Mouse (Mus musculus): ENCODE measurements around the gene 3110040M04Rik.

DNA sequence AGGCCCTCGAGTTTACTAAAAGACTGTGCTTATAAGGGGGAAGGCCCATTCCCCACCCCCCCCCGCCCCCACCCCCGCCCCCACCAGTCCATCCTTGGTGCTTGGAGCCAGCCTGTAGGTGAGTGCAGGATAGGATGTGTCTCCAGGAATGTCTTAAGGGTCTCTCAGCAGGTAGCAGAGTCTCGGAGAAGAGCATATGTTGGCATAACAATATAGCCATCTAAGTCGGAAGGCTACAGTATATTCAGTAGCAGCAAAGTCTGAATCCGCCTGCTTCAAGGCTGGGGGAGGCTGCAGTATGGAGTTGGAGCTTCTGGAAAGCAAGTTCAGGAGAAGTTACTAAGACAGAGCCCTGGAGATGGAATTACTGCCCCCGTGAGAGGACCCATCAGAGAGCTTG lies 16.2 kb downstream of the 3110040M04Rik start:
- TF ChIP-seq POLR2A (IDR thresholded peaks at IDR 0.05; ENCODE audit: low read depth, low read length), result no peak
- no peak for TF ChIP-seq ZMIZ1 (IDR thresholded peaks at IDR 0.05; ENCODE audit: low read depth, low read length)
- TF ChIP-seq CTCF (conservative IDR thresholded peaks at IDR 0.05 in 1 of 2, IDR thresholded peaks at IDR 0.05 in 1 of 2; ENCODE audit: low read depth in 2 of 2, low read length in 2 of 2), result no peak
- no peak for TF ChIP-seq ZKSCAN1 (IDR thresholded peaks at IDR 0.05; ENCODE audit: borderline replicate concordance, low read depth, low read length)
- no peak for TF ChIP-seq EP300 (IDR thresholded peaks at IDR 0.05; ENCODE audit: low read length)
- no peak for TF ChIP-seq ELF1 (IDR thresholded peaks at IDR 0.05; ENCODE audit: low read depth, low read length)
- no peak for TF ChIP-seq BHLHE40 (IDR thresholded peaks at IDR 0.05; ENCODE audit: low read depth, low read length)
